Mouse (Mus musculus) common myeloid progenitor, adult 5-6 weeks (primary cell): ENCODE data around the gene Dph7. TPM values are rescaled to one million over a fixed set of nuclear protein-coding genes. Genes with fewer than 3 reads are reported as not detected.

Experiments
- ATAC-seq: replicated peaks from 2 replicates; pipeline ENCODE4 v1.8.0; 2016; ENCODE audit warnings: low read depth, mild to moderate bottlenecking, moderate TSS enrichment, inconsistent platforms; ENCODE audit not compliant: poor library complexity, severe bottlenecking
- total RNA-seq: library from RNA; stranded (forward); fragments of 200-1000, 187-1606 nt; gene quantifications from 2 replicates; pipeline ENCODE4 v1.2.3, GENCODE M21; 2017

The Dph7 gene
- total RNA-seq, 1 experiment from 2014 or later = 17.4 TPM

GRCm38 (mm10) chr2:24952537-24953055 lies 9.6 kb upstream of the Dph7 start:
- no peak for ATAC-seq

GRCm38 (mm10) chr2:24960910-24961309 lies 1.3 kb upstream of the Dph7 start:
- ATAC-seq = no peak

DNA sequence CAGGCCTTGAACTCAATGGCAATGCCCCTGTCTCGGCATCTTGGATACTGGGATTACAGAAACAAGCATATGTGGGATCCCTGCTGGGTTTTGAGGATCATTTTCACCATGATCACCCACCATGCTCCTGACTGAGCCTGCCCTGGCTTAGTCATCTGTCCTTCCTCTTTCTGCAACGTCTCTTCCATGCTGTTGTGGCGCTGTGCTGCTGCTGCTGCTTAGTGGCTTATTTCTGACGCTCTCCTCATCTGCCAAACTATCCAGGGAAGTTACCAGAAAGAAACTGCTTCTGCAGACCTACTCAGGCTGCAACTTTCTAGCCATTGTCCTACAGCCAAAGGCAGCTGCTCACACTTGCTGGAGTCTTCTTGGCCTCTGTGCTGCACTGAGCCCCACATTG lies 8.2 kb downstream of the Dph7 start:
- ATAC-seq = no peak

GRCm38 (mm10) chr2:24974452-24974851 lies 12.3 kb downstream of the Dph7 start:
- ATAC-seq = peak; percentile 11

DNA sequence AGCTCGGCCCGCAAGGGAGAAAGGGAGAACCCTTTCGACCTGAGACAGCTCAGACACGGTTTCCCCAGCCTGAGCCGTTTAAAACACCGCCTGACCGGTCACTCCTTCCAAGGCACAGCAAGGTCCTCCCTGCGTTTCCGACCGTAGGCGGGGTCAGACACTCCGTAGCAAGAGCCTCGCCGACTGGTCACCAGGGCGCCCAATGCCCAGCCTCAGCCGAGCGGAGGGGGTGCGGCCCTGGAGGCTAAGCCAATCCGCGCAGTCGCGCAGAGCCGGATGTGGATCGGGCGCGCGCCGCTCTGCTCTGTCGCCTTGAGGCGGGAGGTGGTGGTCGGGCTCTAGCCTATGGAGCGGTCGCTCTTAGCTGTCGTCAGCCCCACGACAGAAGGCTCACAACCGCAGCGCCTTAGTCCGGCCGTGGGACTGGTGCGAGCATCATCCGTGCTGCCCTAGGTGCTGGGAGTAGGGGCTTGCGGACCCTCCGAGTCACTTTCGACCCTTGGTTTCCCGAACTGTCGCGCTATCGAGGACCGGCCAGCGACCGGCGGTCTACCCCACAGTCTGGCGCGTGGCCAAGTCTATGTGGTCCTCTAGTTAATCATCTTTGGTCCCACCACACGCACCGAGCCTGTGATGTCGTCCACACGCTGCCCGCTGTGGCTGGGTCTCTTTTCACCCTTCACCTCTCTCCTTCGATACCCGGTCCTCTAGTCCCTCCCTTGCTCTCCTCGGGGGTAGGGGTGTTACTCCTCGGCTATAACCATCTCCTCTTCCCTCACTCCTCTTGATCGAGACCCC lies 12.9 kb downstream of the Dph7 start, which contains the start of gene Mrpl41:
Mrpl41 (minus strand) TSS at position 193 of the 798 bp plus-strand sequence.
- ATAC-seq = peak; percentile 81

DNA sequence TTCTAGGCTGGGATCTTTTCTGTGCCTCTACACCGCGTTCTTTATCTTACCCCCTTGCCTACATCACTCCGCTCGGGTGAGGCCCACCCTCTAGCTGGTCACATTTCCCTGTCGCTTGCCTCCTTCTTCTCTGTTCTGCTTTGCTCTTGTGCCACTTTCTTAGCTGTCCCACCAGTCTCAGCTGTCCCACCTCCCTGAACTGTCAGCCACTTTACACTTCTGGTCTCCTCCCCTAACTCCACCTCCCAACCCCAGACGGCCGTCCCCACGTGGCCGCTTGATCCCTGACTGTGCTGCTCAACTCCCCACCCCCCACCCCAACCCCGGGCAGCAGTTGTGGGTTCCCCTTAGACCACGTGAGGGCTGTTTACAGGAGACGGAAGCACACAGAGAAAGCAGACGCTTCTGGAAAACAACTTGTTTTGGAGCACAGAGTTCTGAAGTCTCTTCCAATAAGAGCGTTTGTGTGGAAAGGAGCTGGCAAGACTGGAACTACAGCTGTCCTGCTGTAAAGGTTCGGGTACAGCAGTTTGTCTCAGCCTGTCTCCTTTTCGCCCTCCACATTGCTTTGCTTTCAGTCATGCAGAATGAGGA lies 13.6 kb downstream of the Dph7 start, which contains the start of gene Pnpla7:
Pnpla7 (plus strand) TSS at position 330 of the 594 bp plus-strand sequence.
- peak; percentile 71 for ATAC-seq

GRCm38 (mm10) chr2:24976960-24977359 lies 14.8 kb downstream of the Dph7 start:
- ATAC-seq = no peak

- no peak for ATAC-seq
These were observed 25.6 kb downstream of the Dph7 start for GRCm38 (mm10) chr2:24987762-24988161.

GRCm38 (mm10) chr2:24995332-24995731 lies 33.1 kb downstream of the Dph7 start:
- no peak for ATAC-seq

DNA sequence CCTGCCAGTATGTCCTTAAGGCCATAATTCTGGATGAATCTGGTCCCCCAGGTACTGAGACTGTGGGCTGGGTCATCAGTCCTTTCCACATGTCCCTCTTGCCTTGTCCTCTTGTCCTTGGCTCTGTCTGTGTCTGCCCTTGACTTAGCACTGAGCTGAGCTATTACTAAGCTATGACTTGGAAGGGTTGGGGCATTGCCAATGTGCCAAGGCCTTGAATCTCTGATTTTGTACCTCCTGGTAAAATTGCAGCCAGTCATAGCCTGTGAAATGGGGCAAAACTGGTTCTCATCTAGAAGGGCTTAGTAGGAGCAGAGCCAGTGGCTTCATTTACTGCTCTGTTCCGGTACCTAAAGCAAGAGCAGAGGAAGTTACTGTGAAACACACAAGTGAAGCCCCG lies 34.3 kb downstream of the Dph7 start:
- no peak for ATAC-seq

GRCm38 (mm10) chr2:25000544-25001235 lies 38.5 kb downstream of the Dph7 start:
- ATAC-seq = peak; percentile 58

- no peak for ATAC-seq
These were observed 42.0 kb downstream of the Dph7 start for GRCm38 (mm10) chr2:25003946-25004786.

DNA sequence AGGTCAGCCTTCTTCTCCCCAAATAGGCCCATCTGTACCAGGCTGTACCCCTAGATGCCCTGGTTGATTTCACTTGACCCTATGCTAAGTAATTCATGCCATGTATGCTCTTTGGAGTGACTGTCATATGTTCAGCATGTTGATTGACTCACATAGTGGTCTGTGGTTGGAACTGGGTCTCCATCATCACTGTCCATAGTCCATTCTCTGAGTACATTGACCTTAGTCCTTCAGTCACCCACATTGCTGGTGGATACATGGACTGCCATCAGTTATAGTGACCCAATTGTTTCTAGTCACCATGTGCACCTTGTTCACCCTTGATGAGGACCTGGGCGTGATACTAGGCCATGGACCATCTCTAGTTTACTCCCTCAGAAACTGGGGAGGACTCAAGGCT lies 44.6 kb downstream of the Dph7 start:
- ATAC-seq = no peak

- 0 out of 2 replicates have a peak, but pooled peaks have one; percentile 54 for ATAC-seq
These were observed 46.0 kb downstream of the Dph7 start for GRCm38 (mm10) chr2:25008250-25008649.

Other genes starting within 250 kb of the Dph7 start
- 1.8 TPM in 1 of 2 replicates, not detected in the other for gene Cacna1b, start 199.2 kb upstream of the Dph7 start, total RNA-seq
- 83.6 and 139 TPM in 2 replicates for gene Ehmt1, start 42.8 kb upstream of the Dph7 start, total RNA-seq
- gene Arrdc1, start 27.1 kb upstream of the Dph7 start, total RNA-seq = 59.6 and 102 TPM in 2 replicates
- 55.2 and 55.5 TPM in 2 replicates for gene Zmynd19, start 12.6 kb upstream of the Dph7 start, total RNA-seq
- gene Mrpl41, start 12.7 kb downstream of the Dph7 start, total RNA-seq = 117 and 138 TPM in 2 replicates
- 32.3 and 35.7 TPM in 2 replicates for gene Pnpla7, start 13.6 kb downstream of the Dph7 start, total RNA-seq
- gene Nsmf, start 92.0 kb downstream of the Dph7 start, total RNA-seq = 9.6 and 15.2 TPM in 2 replicates
- not detected in 2 replicates for gene Entpd8, start 117.9 kb downstream of the Dph7 start, total RNA-seq
- gene Noxa1, start 132.7 kb downstream of the Dph7 start, total RNA-seq = 0.09 TPM in 1 of 2 replicates, not detected in the other
- 0.39 and 2.2 TPM in 2 replicates for gene Nrarp, start 218.4 kb downstream of the Dph7 start, total RNA-seq
- gene Tor4a, start 234.5 kb downstream of the Dph7 start, total RNA-seq = 15.7 and 18.1 TPM in 2 replicates
- 28.8 and 47.4 TPM in 2 replicates for gene Nelfb, start 249.1 kb downstream of the Dph7 start, total RNA-seq